Mouse (Mus musculus) layer of hippocampus, postnatal 36 days (tissue): ENCODE measurements around the gene Ube2q1. TPM values are rescaled to one million over a fixed set of nuclear protein-coding genes. Genes with fewer than 3 reads are reported as not detected.
"Not testable (repeated sequence)": the region's sequence is repeated elsewhere in the genome, so short reads cannot be mapped to it uniquely, and the experiment has no call there.

Experiments
- DNase-seq, 2 experiments: peaks; one replicate each; pipeline ENCODE4 v3.0.0; 2022
- total RNA-seq, 2 experiments: library from RNA; stranded (reverse); gene quantifications; 2 replicates each; pipeline ENCODE4 v1.2.3; 2021

The Ube2q1 gene
- total RNA-seq, 2 experiments from 2014 or later: 92.1 to 96.4 TPM

GRCm38 (mm10) chr3:89788680-89789352 is 15.4 kb downstream of the Ube2q1 start:
- no peak for DNase-seq

DNA sequence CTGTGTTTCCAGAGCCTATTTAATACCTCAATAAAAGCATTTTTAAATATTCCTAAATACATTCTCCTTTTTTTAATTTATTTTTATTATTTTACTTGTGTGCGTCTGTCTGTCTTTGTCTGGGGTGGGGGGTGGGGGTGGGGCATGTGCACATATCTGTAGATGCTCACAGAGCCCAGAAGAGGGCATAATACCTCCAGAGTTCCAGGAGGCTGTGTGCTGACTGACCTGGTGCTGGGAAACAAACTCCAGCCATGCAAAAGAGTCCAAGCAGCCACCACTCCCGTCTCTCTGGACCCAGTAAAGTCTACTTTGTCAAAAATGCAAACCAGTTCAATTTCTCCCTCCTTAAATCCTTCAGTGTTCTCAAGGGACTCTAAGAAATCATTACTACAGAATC is 21.2 kb downstream of the Ube2q1 start:
- no peak for DNase-seq

- no peak for DNase-seq
Measured at GRCm38 (mm10) chr3:89795746-89796145, 22.3 kb downstream of the Ube2q1 start.

DNA sequence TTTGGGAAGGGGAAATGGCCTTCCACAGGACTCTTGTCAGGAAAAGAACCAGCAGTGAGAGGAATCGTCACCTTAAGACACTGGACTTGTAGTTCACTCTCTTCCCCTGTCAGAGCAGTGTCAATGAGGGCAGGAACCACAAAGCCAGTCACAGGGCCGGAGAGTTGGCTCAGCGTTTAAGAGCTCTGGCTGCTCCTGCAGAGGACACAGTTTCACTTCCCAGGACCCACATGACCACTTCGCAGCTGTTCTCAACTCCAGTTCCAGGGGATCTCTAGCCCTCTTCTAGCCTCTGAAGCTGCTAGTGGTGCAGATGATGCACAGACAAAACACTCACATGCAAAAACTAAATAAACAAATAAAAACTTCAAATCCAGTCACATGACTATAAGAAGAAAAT is 22.9 kb downstream of the Ube2q1 start:
- DNase-seq: no peak

DNA sequence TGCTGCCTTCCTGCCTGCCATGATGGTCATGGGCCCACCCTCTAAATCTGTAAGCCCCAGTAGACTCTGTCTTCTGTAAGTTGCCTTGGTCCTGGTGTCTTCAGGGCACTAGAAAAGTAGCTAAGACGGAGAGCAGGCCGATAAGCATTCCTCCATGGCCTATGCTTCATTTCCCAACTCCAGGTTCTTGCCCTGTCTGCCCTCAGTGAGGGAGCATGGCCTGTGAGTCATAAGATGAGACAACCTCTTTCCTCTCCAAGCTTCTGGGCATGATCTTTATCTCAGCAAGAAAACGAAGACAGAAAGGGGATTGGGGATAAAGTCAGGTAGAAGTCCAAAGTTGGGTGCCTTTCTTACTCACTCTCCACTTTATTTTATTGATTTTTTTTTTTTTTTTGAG is 25.1 kb downstream of the Ube2q1 start:
- DNase-seq: no peak

DNA sequence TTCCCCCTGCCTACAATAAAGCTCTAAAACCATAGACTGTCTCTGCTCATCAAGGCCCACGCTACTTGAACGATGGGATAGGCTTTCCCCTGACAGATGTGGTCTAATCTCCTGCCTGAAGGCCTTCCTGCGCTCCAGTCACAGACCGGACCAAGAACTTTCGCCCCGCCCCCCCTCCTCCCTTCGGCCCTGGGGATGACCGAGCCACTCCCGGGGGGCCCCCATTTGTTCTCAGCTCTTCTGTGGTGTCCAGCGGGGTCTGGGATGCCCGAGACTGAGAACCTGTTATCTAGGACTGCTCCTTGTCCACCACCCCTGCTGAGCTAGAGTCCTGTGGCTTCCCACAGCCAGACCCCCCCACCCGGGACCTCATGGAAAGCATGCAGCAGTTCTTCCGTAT is 26.1 kb downstream of the Ube2q1 start:
- no peak for DNase-seq

DNA sequence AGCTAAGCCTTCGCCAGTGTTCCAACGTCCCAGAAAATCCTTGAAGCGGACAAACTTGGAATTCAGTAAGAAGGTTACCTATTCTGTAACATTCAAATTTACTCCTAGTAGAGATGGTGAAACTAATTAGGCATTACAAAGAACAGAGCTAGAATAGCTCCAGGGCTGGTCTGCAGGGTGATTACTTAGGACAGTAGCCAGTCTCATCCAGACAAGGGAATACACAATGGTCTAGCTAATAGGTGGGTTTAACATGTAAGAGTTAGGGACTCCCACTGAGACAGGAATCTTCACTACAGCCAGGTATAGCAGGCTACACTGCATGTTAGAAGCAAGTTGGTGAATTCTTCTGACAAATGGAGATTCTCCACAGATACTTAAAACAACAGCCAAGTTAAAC is 26.7 kb downstream of the Ube2q1 start:
- DNase-seq: not testable (repeated sequence)

GRCm38 (mm10) chr3:89800774-89801506 is 27.5 kb downstream of the Ube2q1 start:
- no peak for DNase-seq

- DNase-seq: no peak
Measured at GRCm38 (mm10) chr3:89801507-89801847, 28.1 kb downstream of the Ube2q1 start.

GRCm38 (mm10) chr3:89802876-89803275 is 29.5 kb downstream of the Ube2q1 start:
- DNase-seq: no peak

DNA sequence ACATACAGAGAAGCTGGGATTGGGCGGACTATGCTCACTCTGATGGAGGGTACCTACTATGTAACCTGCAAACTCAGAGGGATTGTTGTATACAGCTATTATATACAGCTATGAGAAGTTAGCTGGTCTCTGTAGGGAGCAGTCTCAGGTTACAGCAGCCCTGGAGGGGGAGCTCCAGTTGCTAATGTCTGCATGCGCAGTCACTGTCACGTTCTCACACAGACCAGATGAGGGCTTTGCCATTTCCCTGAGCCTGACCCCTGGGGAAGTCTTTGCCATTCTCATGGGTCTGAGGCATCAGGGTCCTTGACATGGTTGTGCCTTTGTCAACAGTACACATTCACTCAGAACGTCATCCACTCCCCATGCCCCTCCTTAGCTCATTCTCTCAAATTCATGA is 31.8 kb downstream of the Ube2q1 start:
- no peak for DNase-seq

DNA sequence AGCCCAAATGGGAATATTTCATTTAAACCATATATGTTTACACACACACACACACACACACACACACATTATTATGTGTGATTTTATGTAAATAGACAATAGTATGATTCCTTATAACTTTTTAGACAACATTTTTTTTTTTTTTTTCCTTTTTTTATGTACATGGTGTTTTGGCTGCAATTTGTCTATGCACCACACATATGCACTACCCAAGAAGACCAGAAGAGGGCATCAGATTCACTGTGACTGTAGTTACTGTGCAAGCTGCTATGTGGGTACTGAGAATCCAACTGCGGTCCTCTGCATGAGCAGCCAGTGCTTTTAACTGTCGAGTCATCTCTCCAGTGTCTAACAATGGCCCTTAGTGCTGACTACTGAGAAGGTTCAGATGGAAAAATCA is 33.3 kb downstream of the Ube2q1 start:
- no peak for DNase-seq

DNA sequence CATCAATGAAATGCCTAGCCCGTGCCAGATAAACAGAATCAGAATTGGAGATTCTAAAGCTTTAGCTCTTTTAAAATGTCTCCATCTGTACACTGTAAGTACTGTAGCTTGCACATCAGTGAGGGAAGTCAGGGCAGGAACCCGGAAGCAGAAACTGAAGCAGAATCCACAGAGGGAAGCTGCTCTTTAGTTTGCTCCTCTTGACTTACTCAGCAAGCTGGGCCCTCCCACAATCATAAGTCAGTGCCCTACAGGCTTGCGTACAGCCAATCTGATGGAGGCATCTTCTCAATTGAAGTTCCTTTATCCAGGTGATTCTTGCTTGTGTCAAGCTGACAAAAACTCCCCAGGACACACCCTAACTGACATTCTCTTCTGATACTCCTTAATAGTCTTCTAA is 33.8 kb downstream of the Ube2q1 start:
- no peak for DNase-seq

GRCm38 (mm10) chr3:89807881-89808280 is 34.5 kb downstream of the Ube2q1 start:
- no peak for DNase-seq

DNA sequence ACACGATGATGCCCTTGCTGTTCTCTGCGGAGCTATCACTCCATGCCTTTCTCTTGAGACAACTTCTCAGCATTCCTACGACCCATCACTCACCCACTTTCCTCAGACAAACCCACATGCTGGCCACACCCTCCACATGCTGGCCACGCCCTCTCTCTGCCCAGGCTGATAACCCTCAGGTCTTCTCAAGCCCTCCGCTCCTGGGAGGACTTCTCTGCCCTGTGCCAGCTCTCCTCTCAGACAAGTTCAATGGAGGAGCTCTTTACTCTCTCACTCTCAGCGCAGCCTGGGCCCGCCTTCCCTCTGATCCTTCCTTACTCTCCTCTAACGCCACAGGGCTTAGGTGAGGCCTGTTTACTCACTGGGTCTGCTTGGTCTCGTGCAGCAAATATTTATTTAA is 35.2 kb downstream of the Ube2q1 start:
- no peak for DNase-seq

DNA sequence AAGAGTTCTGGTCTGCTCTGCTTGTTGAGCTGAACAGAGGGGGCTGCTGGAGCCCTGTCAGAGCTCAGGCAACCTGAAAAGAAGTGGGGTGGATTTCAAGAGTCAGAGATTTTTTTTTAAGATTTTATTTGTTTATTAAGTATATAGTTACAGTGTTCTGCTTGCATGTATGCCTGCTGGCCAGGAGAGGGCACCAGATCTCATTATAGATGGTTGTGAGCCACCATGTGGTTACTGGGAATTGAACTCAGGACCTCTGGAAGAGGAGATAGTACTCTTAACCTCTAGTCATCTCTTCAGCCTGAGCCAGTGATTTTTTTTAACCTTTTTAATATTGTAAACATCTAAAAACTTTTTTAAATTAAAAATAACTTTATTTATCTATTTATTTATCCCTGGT is 37.4 kb downstream of the Ube2q1 start:
- no peak for DNase-seq

GRCm38 (mm10) chr3:89812166-89812565 is 38.8 kb downstream of the Ube2q1 start:
- DNase-seq: no peak

DNA sequence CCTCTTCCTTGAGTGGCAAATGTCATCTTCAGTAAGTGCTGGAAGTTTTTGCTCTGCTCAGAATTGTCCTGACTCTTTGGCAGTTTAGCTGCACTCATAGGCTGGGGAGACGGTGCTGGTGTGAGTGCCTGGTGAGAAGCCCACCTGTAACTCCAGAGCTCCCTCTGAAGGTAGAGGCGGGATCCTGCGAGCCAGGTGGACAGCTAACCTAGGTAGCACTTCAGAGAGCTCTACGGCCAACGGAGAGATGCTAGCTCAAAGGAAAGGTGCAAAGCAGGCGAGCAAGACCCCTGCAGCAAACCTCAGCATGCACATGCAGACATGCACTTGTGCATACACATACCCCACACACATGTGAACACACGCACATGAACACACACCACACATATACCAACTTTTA is 40.6 kb downstream of the Ube2q1 start:
- DNase-seq: no peak

DNA sequence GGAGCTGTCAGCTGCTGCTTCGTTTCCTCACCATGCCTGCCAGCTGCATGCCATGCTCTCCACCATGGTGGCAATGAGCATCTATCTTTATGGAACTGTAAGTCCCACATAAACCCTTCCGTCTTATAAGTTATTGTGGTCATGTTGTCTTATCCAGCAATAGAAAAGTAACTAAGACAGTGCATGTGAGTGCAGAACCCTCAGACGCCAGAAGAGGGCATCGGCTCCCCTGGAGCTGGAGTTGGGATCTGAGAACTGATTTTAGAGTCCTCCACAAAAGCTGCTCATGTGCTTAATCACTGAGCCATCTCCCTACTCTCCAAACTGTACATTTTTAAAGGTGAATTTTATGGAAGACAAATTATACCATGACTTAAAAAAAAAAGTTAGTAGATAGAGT is 43.6 kb downstream of the Ube2q1 start:
- DNase-seq: no peak

GRCm38 (mm10) chr3:89818605-89819004 is 45.2 kb downstream of the Ube2q1 start:
- DNase-seq: no peak

DNA sequence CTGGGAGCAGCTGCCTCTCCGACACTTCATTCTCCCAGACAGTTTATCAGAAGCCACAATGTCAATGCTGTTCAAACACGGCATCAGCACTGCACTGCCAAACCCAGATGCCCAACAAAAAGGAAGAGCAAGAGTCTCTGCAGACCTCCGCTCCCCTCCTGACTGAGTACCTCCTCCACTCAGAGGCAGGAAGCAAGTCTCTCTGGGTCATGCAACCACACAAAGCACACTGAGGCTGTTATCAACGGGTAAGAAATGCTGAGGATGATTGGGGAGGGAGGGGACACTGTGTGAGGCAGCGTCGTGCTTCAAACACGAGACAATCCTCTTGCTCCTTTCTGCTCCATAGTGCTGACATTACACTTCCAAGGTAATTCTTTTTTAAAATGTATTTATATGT is 46.5 kb downstream of the Ube2q1 start:
- DNase-seq: no peak

DNA sequence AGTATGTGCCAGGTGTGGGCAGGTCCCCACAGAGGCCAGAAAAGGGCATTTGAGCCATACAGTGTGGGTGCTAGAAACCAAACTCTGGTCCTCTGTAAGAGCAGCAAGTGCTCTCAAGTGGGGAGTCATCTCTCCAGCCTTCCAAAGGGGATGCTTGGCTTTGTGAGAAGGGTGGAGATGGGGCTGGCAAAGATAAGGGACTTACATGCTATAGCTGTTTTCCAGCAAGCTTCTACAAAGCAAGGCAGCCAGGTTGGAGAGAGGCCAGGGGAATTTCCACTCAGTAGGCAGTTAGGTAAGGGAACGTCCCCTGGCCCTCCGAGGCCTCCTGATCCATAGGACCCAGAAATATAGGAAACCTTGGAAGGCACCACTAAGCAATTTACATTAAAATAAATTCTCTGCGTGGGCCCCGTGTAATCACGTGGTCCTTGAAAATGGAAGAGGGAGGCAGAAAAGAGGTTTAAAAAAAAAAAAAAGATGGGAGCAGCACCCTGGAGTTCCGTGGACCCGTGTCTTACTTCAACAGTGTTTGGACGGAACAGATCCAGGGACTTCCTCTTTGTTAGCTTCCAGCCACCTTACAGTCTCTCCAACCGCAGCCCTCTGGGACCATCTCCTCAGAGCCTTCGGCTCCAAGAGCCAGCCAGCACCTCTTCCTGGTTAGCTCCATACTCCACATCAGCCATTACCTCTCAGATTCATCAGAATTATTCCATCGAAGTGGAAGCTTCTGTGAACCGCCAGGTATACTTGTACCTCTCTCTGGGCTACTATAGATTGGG is 47.1 kb downstream of the Ube2q1 start:
- no peak for DNase-seq

GRCm38 (mm10) chr3:89821096-89821513 is 47.7 kb downstream of the Ube2q1 start:
- DNase-seq: no peak
